Mouse (Mus musculus) Muller cell, postnatal 12 days (primary cell): ENCODE measurements around the gene Wdtc1.

Source experiments
- DNase-seq: peaks from one replicate; pipeline ENCODE4 v3.0.0-alpha.2; 2015; ENCODE audit errors: inconsistent ontology term

The Wdtc1 gene

DNA sequence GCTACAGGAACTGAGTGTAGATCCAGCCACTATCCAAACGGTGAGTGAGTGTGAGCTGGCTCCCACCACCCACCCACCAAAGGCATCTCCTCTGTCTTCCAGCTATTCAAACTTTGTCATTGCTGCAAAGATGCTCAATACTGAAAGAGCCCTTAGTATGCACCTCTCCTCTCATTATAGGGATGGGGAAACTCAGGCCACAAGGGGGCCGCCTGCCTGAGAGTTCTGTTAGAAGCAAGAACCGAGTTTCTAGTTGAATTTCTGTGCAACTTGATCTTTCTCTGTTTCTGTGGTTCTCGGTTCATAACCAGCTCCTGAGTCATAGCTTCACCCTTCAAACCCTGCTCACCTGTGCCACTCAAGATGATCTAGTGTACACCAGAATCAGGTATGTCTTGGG is 101.2 kb downstream of the Wdtc1 start:
- DNase-seq: peak; percentile 15

DNA sequence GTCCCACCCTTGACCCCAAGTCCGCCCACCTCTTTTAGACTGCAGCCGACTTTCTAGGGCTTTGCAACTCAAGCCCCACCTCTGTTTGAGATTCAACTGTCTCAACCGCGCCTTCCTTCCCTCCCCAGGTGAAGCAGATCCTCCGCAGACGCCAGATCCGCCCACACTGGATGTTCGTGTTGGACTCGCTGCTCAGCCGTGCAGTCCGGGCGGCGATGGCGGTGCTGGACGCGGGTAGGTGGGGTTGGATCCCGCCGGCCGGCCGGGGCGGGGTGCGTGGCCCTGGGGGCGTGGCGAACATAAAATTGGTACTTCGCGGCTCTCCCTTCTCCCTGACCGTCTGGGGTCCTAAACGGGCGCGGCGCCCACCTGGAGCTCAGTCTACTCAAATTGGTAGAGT is 102.1 kb downstream of the Wdtc1 start:
- peak; percentile 39 for DNase-seq

DNA sequence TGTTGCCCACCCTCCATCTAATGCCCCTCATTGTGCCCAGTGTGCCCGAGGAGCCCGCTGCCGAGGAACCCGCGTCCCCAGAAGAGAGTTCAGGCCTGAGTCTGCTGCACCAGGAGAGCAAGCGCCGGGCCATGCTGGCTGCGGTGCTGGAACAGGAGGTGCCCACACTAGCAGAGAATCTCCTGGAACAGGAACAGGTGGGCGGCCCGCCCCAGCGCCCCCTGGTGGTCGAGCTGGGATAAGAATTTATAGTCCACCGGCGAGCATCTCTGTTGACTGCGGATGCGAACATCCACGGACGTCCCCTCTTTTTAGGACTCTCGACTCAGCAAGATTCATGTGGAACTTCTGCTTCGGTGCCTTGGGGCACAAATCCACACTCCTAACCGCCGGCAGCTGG is 102.7 kb downstream of the Wdtc1 start:
- DNase-seq: peak; percentile 61

DNA sequence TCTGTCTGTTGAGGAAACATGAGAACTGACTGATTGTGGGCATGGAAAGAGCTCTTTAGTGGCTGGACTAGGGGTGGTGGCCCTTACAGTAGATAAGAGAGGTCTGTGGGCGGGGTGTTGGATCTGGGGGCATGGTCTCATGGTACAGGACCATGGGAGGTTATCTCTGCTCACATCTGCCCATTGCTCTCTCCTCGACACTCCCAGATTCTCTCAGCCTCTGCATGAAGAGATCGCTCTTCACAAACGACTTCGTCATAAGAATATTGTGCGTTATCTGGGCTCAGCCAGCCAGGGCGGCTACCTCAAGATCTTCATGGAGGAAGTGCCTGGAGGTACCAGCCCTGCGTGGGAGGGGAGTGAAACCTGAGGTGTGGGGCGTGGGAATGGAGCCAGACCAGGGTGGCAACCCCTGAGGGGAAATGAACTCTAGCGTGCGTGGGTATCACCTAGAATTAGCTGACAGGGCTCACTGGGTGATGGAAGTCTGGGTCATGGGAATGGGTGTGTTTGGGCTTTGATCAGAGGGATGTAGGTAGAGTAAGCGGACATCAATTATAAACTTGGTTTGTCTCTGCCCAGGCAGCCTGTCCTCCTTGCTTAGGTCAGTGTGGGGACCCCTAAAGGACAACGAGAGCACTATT is 105.4 kb downstream of the Wdtc1 start:
- no peak for DNase-seq

DNA sequence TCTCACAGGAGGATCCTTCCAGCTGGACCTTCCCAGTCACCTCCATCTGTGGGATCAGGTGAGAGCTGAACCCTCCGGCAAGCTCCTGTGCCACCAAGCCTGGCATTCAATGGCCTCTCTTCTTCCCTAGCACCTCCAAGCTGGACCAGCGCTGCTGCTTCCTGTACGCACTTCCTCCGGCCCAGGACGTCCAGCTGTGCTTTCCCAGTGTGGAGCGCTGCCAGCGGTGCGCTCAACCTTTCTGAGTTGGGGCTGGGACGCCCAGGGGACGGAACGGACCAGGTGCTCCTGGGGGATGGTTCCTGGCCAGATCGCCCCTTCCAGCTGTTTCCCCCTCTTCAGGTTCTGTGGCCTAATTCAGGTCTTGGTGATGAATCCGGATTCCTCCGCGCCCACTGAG is 106.2 kb downstream of the Wdtc1 start:
- DNase-seq: no peak

DNA sequence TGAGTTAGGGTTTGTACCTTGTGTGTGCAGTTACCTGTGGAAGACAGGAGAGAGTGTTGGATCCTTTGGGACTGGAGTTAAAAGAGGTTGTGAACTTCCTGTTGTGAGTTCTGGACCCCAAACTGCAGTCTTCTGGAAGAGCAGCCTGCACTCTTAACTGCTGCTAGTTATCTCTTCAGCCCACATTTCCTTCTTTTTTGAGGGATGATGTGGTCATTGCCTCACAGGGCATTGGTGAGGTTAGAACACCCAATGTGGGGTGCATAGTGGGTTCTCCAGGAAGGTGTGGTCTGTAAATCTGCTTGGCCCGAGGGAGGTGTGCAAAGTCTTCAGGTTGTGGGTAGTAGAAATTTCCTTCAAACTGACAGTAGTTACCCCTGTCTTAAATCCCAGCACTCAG is 109.0 kb downstream of the Wdtc1 start:
- no peak for DNase-seq

DNA sequence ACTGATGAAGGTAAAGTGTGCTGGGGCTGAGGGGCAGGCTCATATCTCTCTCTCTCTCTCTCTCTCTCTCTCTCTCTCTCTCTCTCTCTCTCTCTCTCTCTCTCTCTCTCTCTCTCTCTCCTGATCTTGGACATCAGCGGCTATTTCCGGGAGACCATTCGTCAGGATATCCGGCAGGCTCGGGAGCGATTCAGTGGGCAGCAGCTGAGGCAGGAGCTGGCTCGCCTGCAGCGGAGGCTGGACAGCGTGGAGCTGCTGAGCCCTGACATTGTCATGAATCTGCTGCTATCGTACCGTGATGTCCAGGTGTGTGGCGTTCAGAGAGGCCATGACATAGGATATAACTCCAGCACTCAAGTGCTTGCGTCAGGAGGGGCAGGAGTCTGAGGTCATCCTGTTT is 109.7 kb downstream of the Wdtc1 start:
- no peak for DNase-seq

DNA sequence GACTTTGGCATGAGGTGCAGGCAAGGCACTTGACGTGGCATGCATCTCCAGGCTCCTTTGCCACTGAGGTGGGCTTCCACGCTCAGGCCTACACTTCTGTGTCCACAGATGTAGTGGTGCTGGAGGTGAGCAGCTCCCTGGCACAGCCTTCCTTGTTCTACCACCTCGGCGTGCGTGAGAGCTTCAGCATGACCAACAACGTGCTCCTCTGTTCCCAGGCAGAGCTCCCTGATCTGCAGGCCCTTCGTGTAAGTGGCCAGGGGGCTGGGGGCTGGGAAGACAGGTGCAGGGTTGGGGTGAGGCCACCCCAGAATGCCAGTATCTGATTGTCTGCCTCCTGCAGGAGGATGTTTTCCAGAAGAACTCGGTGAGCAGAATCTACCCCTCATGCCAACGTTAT is 110.6 kb downstream of the Wdtc1 start:
- no peak for DNase-seq
